Mouse (Mus musculus): ENCODE data around the gene Atp6v1g2. TPM values are rescaled to one million over a fixed set of nuclear protein-coding genes. Genes with fewer than 3 reads are reported as not detected.

Atp6v1g2 gene
- polyA plus RNA-seq, 1 experiment from 2014 or later, result 10.0 TPM

DNA sequence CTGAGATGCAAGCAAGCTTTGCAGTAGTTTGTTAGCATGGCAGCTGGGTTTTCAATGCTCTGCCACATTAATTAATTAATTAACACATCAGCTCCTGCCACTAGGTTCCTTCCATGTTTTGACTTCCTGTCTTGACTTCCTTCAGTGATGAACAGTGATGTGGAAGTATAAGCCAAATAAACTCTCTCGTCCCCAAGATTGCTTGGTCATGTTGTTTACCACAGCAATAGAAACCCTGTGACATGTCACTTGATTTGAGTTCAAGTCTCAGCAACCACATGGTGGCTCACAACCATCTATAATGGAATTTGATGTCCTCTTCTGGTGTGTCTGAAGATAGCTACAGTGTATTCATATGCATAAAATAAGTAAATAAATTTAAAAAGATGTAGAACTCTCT lies 23.9 kb downstream of the Atp6v1g2 start:
- no peak overlapping the region for H3K9ac ChIP-seq
- H3K9me3 ChIP-seq (replicated peaks), result no peaks in the 10 kb centered on the region
- 56% methylated on average over 1 of the region's 1 CpGs for WGBS
- no peak overlapping the region; the same call in 1 of the 2 replicates for H3K4me2 ChIP-seq
- peaks cover 20% of the 10 kb centered on the region for H3K36me3 ChIP-seq
- H3K27ac ChIP-seq (ENCODE audit: poor library complexity, severe bottlenecking), result no peak overlapping the region
- H3K4me3 ChIP-seq, result no peak overlapping the region
- 0 out of 2 replicates have a peak, but pooled peaks have one; percentile 34 for ATAC-seq (ENCODE audit: insufficient number of reproducible peaks, low FRiP score)
- peaks cover 26% of the 10 kb centered on the region for H3K27me3 ChIP-seq (replicated peaks)
- peaks cover 3% of the 10 kb centered on the region; the same call in 1 of the 2 replicates for H3K4me1 ChIP-seq (replicated peaks)

DNA sequence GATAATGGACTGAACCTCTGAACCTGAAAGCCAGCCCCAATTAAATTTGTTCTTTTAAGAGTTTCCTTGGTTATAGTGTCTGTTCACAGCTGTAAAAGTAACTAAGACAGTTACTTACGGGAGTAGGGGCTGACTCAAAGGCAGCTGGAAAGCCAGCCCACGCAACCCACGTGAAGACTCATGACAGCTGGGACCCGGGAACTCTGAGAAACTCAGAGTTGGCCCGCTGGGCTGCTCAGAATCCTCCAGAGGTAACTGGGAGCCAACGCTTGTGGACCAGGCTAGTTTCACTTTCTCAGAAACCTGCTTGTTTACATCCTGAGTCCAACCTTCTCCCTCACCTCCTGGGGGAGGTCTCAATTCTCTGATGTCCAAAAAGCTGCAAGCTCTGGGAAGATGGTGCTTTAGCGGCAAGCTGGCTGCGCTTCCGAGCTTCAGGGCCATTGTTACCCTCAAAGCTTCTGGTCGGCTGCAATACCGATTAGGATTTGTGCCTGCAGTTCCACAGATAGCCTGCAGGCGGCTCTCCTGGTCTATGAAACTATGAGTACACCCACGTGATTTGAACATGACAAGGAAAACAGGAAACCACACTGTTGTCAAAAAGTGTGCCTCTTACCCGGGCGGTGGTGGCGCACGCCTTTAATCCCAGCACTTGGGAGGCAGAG lies 24.5 kb downstream of the Atp6v1g2 start:
- no peak overlapping the region for H3K27ac ChIP-seq (ENCODE audit: poor library complexity, severe bottlenecking)
- H3K27me3 ChIP-seq (replicated peaks), result peaks cover 30% of the 10 kb centered on the region
- peaks cover 7% of the 10 kb centered on the region; the same call in 1 of the 2 replicates for H3K4me1 ChIP-seq (replicated peaks)
- 13% methylated on average over 17 of the region's 17 CpGs for WGBS
- peak overlapping the region; percentile 63 for H3K4me2 ChIP-seq
- peak overlapping the region; percentile 50 for H3K9ac ChIP-seq
- peak overlapping the region; percentile 28 for H3K4me3 ChIP-seq
- H3K9me3 ChIP-seq (replicated peaks), result no peaks in the 10 kb centered on the region
- no peak for ATAC-seq (ENCODE audit: insufficient number of reproducible peaks, low FRiP score)
- peaks cover 15% of the 10 kb centered on the region for H3K36me3 ChIP-seq

DNA sequence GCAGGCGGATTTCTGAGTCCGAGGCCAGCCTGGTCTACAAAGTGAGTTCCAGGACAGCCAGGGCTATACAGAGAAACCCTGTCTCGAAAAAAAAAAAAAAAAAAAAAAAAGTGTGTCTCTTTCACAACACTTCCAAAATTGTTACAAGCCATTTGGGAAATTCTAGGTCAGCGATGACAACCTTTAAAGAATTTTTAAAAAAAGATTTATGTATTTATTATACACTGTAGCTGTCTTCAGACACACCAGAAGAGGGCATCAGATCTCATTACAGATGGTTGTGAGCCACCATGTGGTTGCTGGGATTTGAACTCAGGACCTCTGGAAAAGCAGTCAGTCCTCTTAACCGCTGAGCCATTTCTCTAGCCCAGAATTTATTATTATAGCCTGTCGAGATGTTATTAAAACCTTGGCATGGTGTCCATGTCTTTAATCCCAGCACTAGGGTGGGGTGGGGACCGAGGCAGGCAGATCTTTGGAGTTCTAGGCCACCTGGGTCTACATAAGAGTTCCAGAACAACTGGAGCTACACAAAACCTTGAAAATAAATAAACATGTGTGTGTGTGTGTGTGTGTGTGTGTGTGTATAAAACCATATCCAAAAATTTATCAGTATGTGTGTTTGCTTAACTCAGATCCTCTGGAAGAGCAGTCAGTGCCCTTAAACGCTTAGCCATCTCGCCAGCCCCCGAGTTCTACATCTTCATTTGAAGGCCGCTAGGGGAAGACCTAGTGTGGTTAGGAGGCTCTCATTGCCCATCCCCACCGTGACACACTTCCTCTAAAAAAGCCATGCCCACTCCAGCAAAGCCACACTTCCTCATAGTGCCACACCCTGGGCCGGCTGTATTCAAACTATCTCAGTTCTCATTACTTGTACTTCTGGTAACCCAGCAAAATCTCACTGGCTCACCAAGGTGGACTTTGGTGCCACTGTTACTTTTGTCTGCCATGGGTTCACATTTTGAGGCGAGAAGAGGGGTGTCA lies 25.3 kb downstream of the Atp6v1g2 start:
- H3K27me3 ChIP-seq (replicated peaks), result peaks cover 34% of the 10 kb centered on the region
- H3K4me2 ChIP-seq, result peak overlapping the region; percentile 63; the same call in 1 of the 2 replicates
- no peak for ATAC-seq (ENCODE audit: insufficient number of reproducible peaks, low FRiP score)
- peaks cover 6% of the 10 kb centered on the region for H3K36me3 ChIP-seq
- H3K9me3 ChIP-seq (replicated peaks), result no peaks in the 10 kb centered on the region
- H3K4me3 ChIP-seq, result no peak overlapping the region
- H3K27ac ChIP-seq (ENCODE audit: poor library complexity, severe bottlenecking), result no peak overlapping the region
- H3K9ac ChIP-seq, result no peak overlapping the region
- H3K4me1 ChIP-seq (replicated peaks), result peaks cover 7% of the 10 kb centered on the region; the same call in 1 of the 2 replicates
- 53% methylated on average over 14 of the region's 14 CpGs for WGBS

DNA sequence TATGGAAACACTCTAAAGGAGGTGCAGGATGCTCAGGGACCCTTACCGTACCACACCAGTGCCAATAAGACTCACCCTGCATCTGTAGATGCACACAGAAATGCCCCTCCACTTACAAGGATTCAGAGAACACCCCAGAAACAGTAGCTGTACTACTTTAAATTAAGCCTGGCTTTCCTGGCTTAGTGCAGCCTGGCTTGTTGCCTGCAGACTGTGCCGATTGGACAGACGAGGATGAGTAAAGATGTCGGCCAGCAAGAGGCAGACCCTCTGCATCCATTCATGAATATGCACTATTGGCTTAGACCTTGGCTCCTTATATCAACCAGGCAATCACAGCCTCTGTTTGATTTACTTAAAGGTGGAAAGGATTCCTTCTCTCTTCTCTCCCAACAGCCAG lies 26.2 kb downstream of the Atp6v1g2 start:
- no peak overlapping the region for H3K27ac ChIP-seq (ENCODE audit: poor library complexity, severe bottlenecking)
- H3K4me1 ChIP-seq (replicated peaks), result peaks cover 7% of the 10 kb centered on the region; the same call in 1 of the 2 replicates
- H3K9me3 ChIP-seq (replicated peaks), result no peaks in the 10 kb centered on the region
- H3K4me2 ChIP-seq, result no peak overlapping the region
- H3K9ac ChIP-seq, result no peak overlapping the region
- no peak overlapping the region for H3K4me3 ChIP-seq
- peaks cover 43% of the 10 kb centered on the region for H3K27me3 ChIP-seq (replicated peaks)
- no peaks in the 10 kb centered on the region for H3K36me3 ChIP-seq
- ATAC-seq (ENCODE audit: insufficient number of reproducible peaks, low FRiP score), result no peak
- 78% methylated on average over 4 of the region's 4 CpGs for WGBS

DNA sequence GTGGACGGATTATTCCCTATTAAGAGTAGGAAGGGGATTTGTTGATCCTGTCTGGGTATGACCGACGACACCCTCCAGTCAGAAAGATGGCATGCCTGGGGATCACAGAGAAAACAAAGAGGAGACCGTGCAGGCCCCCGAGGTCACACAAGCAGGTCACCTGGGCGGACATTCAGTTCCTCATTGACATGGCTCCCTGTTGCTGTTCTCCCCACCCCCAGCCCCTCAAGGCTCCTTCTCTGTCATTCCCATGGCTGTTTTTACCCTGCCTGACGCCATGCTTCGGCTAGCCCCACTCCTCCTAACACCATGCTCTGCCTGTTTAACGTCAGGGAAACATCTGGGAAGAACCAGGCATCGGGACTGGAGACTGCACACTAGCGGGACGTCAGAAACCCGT lies 28.2 kb downstream of the Atp6v1g2 start:
- Histone ChIP-seq H3K36me3 (no peaks in the 10 kb centered on the region), H3K9ac (no peak overlapping the region), H3K4me3 (no peak overlapping the region), H3K27ac (ENCODE audit: poor library complexity, severe bottlenecking) (no peak overlapping the region), H3K4me2 (no peak overlapping the region), H3K27me3 (replicated peaks) (peaks cover 60% of the 10 kb centered on the region), H3K4me1 (replicated peaks) (peaks cover 7% of the 10 kb centered on the region; the same call in 1 of the 2 replicates), H3K9me3 (replicated peaks) (no peaks in the 10 kb centered on the region)
- ATAC-seq (ENCODE audit: insufficient number of reproducible peaks, low FRiP score), result no peak
- 71% methylated on average over 13 of the region's 13 CpGs for whole genome bisulfite sequencing

DNA sequence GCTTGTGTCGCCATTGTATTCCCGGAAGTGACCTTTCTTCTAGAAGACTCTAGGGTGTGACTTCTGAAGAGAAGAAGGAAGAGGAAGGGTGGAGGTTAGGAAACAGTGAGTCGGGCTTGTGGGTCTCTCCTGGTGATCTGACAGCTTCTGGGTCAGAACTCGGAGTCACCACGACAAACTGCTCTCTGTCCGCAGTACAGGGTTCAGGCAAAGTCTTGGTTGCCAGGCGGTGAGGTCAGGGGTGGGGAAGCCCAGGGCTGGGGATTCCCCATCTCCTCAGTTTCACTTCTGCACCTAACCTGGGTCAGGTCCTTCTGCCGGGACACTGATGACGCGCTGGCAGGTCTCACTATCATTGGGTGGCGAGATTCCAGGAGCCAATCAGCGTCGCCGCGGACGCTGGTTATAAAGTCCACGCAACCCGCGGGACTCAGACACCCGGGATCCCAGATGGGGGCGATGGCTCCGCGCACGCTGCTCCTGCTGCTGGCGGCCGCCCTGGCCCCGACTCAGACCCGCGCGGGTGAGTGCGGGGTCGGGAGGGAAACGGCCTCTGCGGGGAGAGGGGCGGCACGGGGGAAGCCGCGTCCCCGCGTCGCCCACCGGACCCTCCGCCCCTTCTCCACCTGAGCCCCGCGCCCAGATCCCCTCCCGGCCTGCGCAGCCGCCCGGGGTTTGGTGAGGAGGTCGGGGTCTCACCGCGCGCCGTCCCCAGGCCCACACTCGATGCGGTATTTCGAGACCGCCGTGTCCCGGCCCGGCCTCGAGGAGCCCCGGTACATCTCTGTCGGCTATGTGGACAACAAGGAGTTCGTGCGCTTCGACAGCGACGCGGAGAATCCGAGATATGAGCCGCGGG lies 29.4 kb downstream of the Atp6v1g2 start, which contains the start of gene H2-D1:
TSS of gene H2-D1 (plus strand) at position 67 of the 859 bp plus-strand sequence.
- peaks cover 65% of the 10 kb centered on the region for H3K27me3 ChIP-seq (replicated peaks)
- H3K4me3 ChIP-seq, result peak within 1 kb of the TSS; percentile 70
- H3K9ac ChIP-seq, result peak within 1 kb of the TSS; percentile 71
- H3K4me1 ChIP-seq (replicated peaks), result peaks cover 4% of the 10 kb centered on the region; the same call in 1 of the 2 replicates
- no peak within 1 kb of the TSS for H3K27ac ChIP-seq (ENCODE audit: poor library complexity, severe bottlenecking)
- H3K36me3 ChIP-seq, result no peaks in the 10 kb centered on the region
- 2% methylated on average over 72 of the region's 73 CpGs for WGBS
- no peaks in the 10 kb centered on the region for H3K9me3 ChIP-seq (replicated peaks)
- peak within 1 kb of the TSS; percentile 100 for H3K4me2 ChIP-seq
- peak; percentile 90 for ATAC-seq (ENCODE audit: insufficient number of reproducible peaks, low FRiP score)

DNA sequence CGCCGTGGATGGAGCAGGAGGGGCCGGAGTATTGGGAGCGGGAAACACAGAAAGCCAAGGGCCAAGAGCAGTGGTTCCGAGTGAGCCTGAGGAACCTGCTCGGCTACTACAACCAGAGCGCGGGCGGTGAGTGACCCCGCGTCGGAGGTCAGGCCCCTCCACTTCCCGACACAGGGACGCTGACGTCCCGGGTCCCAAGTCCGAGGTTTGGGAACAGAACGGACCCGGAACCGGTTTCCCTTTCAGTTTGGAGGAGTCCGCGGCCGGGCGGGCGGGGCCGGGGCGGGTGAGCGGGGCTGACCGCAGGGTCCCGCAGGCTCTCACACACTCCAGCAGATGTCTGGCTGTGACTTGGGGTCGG lies 30.0 kb downstream of the Atp6v1g2 start:
- WGBS, result under 1% methylated on average over 31 of the region's 31 CpGs
- ATAC-seq (ENCODE audit: insufficient number of reproducible peaks, low FRiP score), result 0 out of 2 replicates have a peak, but pooled peaks have one; percentile 8
- H3K4me1 ChIP-seq (replicated peaks), result peaks cover 4% of the 10 kb centered on the region; the same call in 1 of the 2 replicates
- H3K9ac ChIP-seq, result peak overlapping the region; percentile 71
- peaks cover 69% of the 10 kb centered on the region for H3K27me3 ChIP-seq (replicated peaks)
- H3K9me3 ChIP-seq (replicated peaks), result no peaks in the 10 kb centered on the region
- peak overlapping the region; percentile 70 for H3K4me3 ChIP-seq
- peak overlapping the region; percentile 100 for H3K4me2 ChIP-seq
- H3K27ac ChIP-seq (ENCODE audit: poor library complexity, severe bottlenecking), result no peak overlapping the region
- H3K36me3 ChIP-seq, result no peaks in the 10 kb centered on the region

DNA sequence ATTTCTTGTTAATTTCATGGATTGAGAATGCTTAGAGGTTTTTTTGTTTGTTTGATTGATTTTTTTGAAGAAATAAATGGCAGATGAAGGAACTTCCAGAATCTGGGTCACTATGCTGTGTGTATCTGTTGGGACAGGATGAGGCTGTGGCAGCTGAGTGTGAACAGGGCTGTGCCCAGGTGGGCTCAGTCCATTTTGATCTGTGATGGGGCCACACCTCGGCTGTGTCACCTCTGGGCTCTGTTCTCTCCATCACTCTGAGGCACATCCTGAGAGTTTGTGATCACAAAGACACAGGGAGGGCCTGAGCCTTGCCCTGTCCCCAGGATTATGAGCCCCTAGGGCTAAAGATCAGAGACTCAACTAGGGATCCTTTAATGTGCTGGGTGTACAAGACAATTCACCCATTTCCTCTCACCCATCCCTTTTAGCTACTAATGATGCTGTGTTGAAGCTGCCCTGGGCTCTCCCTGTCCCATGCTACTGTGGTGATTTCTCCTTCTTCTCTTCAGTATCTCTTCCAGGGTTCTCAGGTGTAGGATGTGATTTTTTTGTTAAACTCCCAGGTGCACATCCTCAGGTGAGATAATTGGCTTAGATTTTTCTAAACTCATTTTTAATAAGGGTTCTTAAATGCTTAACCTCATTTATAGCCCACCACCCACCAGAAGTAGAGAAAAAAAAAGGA lies 34.1 kb downstream of the Atp6v1g2 start:
- Histone ChIP-seq H3K36me3 (no peaks in the 10 kb centered on the region), H3K27me3 (replicated peaks) (peaks cover 49% of the 10 kb centered on the region), H3K4me1 (replicated peaks) (peaks cover 2% of the 10 kb centered on the region; the same call in 1 of the 2 replicates), H3K4me2 (no peak overlapping the region), H3K9me3 (replicated peaks) (no peaks in the 10 kb centered on the region), H3K9ac (no peak overlapping the region), H3K4me3 (no peak overlapping the region), H3K27ac (ENCODE audit: poor library complexity, severe bottlenecking) (no peak overlapping the region)
- WGBS, result 46% methylated on average over 1 of the region's 1 CpGs
- no peak for ATAC-seq (ENCODE audit: insufficient number of reproducible peaks, low FRiP score)

DNA sequence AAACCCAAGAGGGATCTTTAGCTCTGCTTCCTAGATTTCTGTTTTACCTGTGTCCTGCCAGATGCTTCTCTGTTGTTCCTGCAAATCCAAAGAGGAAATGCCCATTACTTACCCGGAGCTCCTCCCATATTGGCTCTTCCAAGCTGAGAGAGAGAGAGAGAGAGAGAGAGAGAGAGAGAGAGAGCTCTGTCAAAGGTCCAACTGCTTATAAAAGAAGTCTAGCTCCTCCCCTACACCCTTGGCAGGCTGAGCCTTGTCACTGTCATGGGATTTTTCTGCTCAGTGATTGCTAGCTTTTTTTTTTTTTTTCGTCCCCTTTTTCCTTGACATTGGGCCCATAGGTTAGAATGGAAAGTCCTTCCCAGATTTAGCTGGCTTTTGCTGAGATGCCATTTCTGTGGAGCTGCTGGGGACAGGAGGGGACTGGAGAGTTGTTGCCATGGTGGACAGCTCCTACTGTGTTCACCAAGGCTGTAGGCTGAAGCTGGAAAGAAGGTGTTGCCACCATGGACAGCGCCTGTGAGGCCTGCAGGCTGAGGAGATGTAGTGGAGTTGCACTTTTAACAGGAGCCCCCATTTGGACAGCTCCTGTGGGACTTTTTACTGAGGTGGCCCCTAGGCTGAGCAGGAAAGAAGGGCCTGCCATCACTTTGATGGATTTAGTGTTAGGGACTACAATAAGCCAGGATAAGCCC lies 36.3 kb downstream of the Atp6v1g2 start:
- H3K9ac ChIP-seq, result no peak overlapping the region
- no peak overlapping the region for H3K4me3 ChIP-seq
- H3K36me3 ChIP-seq, result no peaks in the 10 kb centered on the region
- no peaks in the 10 kb centered on the region for H3K4me1 ChIP-seq (replicated peaks)
- H3K27me3 ChIP-seq (replicated peaks), result peaks cover 33% of the 10 kb centered on the region
- 21% methylated on average over 3 of the region's 3 CpGs for WGBS
- no peak overlapping the region for H3K27ac ChIP-seq (ENCODE audit: poor library complexity, severe bottlenecking)
- H3K4me2 ChIP-seq, result no peak overlapping the region
- 0 out of 2 replicates have a peak, but pooled peaks cover 5% of the 10 kb centered on the region for H3K9me3 ChIP-seq (replicated peaks)
- no peak for ATAC-seq (ENCODE audit: insufficient number of reproducible peaks, low FRiP score)

Data from heart, embryonic 12.5 days (tissue).